Mouse (Mus musculus): ENCODE measurements around the gene Noxo1. TPM values are rescaled to one million over a fixed set of nuclear protein-coding genes. Genes with fewer than 3 reads are reported as not detected.
"Not testable (repeated sequence)": the region's sequence is repeated elsewhere in the genome, so short reads cannot be mapped to it uniquely, and the experiment has no call there.

Noxo1 gene
- polyA plus RNA-seq, 1 experiment from 2014 or later = 1.3 TPM

DNA sequence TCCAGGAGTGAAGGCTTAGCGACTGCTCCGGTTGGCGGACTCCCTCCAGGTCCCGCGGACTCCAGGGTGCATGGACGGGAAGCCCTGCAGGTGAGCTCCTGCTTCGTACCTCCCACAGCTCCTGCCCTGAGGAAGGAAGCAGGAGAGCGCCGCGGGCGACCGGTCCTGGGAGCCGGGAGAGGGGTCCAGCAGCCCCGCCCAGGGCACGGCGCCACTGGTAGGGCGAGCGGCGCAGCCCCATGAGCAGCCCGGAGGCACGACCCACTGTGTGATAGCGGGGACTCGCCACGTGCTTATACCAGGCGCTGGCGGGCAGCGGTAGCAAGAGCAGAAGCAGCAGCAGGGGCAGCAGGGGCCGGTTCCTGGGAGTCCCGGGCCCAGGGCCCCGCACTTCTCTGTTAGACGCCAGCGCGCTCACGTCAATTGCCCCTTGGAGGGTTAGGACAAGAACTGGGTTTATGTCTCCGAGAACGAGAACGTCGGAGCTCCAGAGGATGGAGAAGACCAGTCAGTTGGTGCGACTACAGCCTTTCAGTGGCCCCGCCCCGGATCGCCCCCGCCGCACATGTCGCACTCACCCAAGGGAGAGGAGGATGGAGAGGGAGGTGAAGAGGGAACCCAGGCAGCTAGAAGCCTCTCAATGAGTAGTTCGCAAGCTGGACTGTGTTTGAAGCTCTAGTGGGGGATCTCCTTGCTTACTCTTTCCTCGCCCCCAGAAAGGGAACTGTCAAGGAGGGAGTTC, 37.8 kb upstream of the Noxo1 start, which contains the start of gene Npw:
Gene Npw, minus strand, starts transcription at position 441 of the 742 bp plus-strand sequence.
- H3K36me3 ChIP-seq = no peaks in the 10 kb centered on the region
- peak within 1 kb of the TSS; percentile 8 for H3K9ac ChIP-seq
- no peaks in the 10 kb centered on the region for H3K9me3 ChIP-seq (replicated peaks)
- H3K4me3 ChIP-seq = peak within 1 kb of the TSS; percentile 44
- H3K27ac ChIP-seq (ENCODE audit: poor library complexity, severe bottlenecking) = no peak within 1 kb of the TSS
- peaks cover 67% of the 10 kb centered on the region for H3K27me3 ChIP-seq (replicated peaks)
- H3K4me1 ChIP-seq (replicated peaks) = peaks cover 19% of the 10 kb centered on the region
- ATAC-seq (ENCODE audit: insufficient number of reproducible peaks, low FRiP score) = peak; percentile 54; the same call in 1 of the 2 replicates
- peak within 1 kb of the TSS; percentile 77 for H3K4me2 ChIP-seq
- WGBS = 2% methylated on average over 47 of the region's 47 CpGs

DNA sequence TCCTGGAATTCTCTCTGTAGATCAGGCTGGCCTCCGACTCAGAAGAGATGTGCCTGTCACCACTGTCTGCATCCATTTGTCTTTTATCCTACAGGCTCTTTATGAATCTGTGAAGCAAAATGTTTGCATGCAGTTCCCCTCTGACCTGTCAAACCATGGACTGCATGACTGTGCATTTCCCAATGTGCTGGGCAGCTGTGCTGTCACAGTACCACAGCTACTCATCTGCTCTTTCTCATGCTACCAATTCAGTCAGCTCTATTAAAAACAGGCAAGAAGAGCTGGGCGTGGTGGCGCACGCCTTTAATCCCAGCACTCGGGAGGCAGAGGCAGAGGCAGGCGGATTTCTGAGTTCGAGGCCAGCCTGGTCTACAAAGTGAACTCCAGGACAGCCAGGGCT, 29.0 kb upstream of the Noxo1 start:
- not testable (repeated sequence) for H3K9ac ChIP-seq; ATAC-seq (ENCODE audit: insufficient number of reproducible peaks, low FRiP score); H3K4me3 ChIP-seq; H3K27ac ChIP-seq (ENCODE audit: poor library complexity, severe bottlenecking); H3K9me3 ChIP-seq (replicated peaks); H3K36me3 ChIP-seq; H3K4me2 ChIP-seq
- peaks cover 25% of the 10 kb centered on the region for H3K4me1 ChIP-seq (replicated peaks)
- WGBS = 50% methylated on average over 7 of the region's 7 CpGs
- H3K27me3 ChIP-seq (replicated peaks) = peaks cover 14% of the 10 kb centered on the region; the same call in 1 of the 2 replicates

DNA sequence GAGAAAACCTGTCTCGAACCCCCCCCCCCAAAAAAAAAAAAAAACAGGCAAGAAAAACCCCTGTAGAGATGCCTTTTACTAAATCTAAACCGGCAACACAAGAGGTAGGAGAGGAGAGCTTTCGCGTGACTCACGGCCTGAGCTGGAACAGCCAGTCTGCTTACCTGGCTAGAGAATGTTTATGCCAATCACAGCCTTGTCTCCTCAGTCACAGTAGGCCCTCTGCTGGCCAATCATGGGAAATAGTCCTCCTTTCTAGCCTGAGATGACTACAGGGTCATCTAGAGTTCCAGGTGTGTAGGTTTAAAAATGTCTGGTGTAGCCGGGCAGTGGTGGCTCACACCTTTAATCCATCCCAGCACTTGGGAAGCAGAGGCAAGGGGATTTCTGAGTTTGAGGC, 28.6 kb upstream of the Noxo1 start:
- Histone ChIP-seq H3K9ac (no peak overlapping the region), H3K4me1 (replicated peaks) (peaks cover 29% of the 10 kb centered on the region), H3K36me3 (no peaks in the 10 kb centered on the region), H3K27ac (ENCODE audit: poor library complexity, severe bottlenecking) (no peak overlapping the region), H3K9me3 (replicated peaks) (no peaks in the 10 kb centered on the region), H3K4me3 (no peak overlapping the region), H3K27me3 (replicated peaks) (peaks cover 10% of the 10 kb centered on the region; the same call in 1 of the 2 replicates), H3K4me2 (no peak overlapping the region)
- WGBS = 21% methylated on average over 6 of the region's 6 CpGs
- ATAC-seq (ENCODE audit: insufficient number of reproducible peaks, low FRiP score) = no peak

DNA sequence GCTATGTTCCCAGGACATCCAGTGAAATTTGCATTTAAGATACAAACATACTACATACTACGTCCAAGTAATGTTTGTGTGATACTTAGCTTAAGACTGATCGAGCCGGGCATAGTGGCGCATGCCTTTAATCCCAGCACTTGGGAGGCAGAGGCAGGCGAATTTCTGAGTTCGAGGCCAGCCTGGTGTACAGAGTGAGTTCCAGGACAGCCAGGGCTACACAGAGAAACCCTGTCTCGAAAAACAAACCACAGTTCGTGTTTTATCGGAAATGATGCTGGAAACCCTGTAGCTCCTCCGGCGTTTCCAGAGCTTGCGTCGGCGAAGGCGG, 26.9 kb upstream of the Noxo1 start:
- Histone ChIP-seq H3K27ac (ENCODE audit: poor library complexity, severe bottlenecking) (peak overlapping the region; percentile 84), H3K4me3 (peak overlapping the region; percentile 97), H3K4me2 (peak overlapping the region; percentile 90), H3K4me1 (replicated peaks) (peaks cover 43% of the 10 kb centered on the region), H3K9ac (peak overlapping the region; percentile 98)
- not testable (repeated sequence) for H3K27me3 ChIP-seq (replicated peaks); H3K9me3 ChIP-seq (replicated peaks); H3K36me3 ChIP-seq; ATAC-seq (ENCODE audit: insufficient number of reproducible peaks, low FRiP score)
- 11% methylated on average over 15 of the region's 15 CpGs for WGBS

DNA sequence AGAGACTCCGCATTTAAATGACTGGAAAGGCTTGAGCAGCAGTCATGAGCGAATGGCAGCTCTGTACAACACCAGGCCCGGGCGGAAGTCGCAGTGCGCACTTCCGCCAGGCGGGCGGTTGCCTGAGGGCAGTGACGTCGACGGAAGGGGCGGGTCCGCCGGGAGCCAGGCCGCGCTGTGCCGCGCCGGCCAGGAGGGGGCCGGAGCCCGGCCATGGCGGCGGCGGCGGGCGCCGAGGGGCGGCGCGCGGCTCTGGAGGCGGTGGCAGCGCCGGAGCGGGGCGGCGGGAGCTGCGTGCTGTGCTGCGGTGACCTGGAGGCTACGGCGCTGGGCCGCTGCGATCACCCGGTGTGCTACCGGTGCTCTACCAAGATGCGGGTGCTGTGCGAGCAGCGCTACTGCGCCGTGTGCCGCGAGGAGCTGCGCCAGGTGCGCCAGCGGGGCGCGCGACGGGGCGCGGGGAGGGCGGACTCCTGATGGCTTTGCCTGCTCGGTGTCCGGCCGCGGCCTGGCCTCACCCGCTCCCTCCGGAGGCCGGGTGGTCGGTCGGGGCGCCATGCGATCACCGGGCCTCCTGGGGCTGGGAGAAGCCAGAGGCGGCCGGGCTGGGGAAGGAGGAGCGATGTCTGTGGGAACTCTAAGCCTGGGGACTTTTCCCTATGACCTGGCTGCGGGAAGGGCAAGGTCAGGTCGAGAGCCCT, 26.3 kb upstream of the Noxo1 start, which contains the start of gene Zfp598:
Gene Zfp598, plus strand, starts transcription at position 143 of the 701 bp plus-strand sequence.
- peak within 1 kb of the TSS; percentile 98 for H3K9ac ChIP-seq
- under 1% methylated on average over 75 of the region's 80 CpGs for WGBS
- peak within 1 kb of the TSS; percentile 90 for H3K4me2 ChIP-seq
- peak; percentile 98 for ATAC-seq (ENCODE audit: insufficient number of reproducible peaks, low FRiP score)
- no peaks in the 10 kb centered on the region for H3K36me3 ChIP-seq
- no peaks in the 10 kb centered on the region for H3K9me3 ChIP-seq (replicated peaks)
- peak within 1 kb of the TSS; percentile 84 for H3K27ac ChIP-seq (ENCODE audit: poor library complexity, severe bottlenecking)
- H3K4me1 ChIP-seq (replicated peaks) = peaks cover 47% of the 10 kb centered on the region
- no peaks in the 10 kb centered on the region; the same call in 1 of the 2 replicates for H3K27me3 ChIP-seq (replicated peaks)
- peak within 1 kb of the TSS; percentile 97 for H3K4me3 ChIP-seq

DNA sequence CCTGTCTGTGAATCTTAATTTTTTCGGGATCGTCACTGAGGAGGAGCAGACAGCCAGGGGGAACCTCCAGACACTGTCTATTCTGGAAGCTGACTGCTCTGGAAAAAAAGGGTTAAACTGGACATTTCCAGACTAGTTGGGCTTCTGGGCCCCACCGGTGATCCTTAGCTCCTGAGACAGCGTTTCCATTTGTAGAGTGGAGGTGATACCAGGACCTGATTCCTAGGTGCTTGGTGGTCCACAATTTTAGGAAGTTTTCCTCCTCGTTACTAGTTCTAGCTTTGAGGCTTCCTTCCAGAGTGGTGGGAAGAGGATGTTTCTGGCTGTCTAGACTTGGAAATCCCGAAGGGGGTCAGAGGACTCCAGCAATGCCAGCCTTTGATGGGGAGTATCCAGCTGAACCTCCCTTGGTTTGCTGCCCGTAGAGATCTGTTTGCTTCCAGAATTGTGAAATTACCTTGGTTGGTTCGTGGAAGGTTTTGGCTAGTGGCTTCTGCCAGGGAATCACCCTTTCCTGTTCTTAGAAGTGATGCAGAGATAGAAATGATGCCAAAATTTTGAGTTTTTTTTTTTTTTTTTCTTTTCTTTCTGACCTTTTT, 25.7 kb upstream of the Noxo1 start:
- 12% methylated on average over 8 of the region's 8 CpGs for WGBS
- no peaks in the 10 kb centered on the region; the same call in 1 of the 2 replicates for H3K27me3 ChIP-seq (replicated peaks)

DNA sequence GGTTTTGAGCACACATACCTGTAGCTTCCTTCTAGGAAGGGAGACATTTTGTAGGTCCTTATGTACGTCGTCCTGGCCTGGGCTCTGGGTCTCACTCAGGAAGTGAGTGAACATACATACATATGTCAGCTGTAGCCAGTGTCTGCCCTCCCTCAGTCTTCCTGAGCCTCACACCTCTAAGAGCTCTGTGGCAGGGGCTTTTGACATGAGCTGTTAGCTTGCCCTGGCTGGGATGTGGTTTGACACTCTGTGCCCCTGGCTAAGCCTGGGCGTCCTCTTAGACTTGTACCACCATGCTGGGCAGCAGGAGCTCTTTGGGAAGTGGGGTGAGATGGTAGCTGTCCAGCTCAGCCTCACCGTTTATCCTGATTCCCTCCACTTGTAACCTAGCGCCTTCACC, 24.7 kb upstream of the Noxo1 start:
- peak overlapping the region; percentile 97; the same call in 1 of the 2 replicates for H3K4me3 ChIP-seq
- no peak for ATAC-seq (ENCODE audit: insufficient number of reproducible peaks, low FRiP score)
- H3K4me1 ChIP-seq (replicated peaks) = peaks cover 55% of the 10 kb centered on the region
- no peaks in the 10 kb centered on the region for H3K9me3 ChIP-seq (replicated peaks)
- peak overlapping the region; percentile 90 for H3K4me2 ChIP-seq
- no peaks in the 10 kb centered on the region for H3K27me3 ChIP-seq (replicated peaks)
- H3K27ac ChIP-seq (ENCODE audit: poor library complexity, severe bottlenecking) = no peak overlapping the region; the same call in 1 of the 2 replicates
- peaks cover under 1% of the 10 kb centered on the region for H3K36me3 ChIP-seq
- 65% methylated on average over 5 of the region's 5 CpGs for WGBS
- peak overlapping the region; percentile 98; the same call in 1 of the 2 replicates for H3K9ac ChIP-seq

More for the DNA sequence above, 25.7 kb upstream of the Noxo1 start:
- Histone ChIP-seq H3K4me2 (peak overlapping the region; percentile 90), H3K4me3 (peak overlapping the region; percentile 97), H3K9me3 (replicated peaks) (no peaks in the 10 kb centered on the region), H3K27ac (ENCODE audit: poor library complexity, severe bottlenecking) (peak overlapping the region; percentile 84), H3K4me1 (replicated peaks) (peaks cover 47% of the 10 kb centered on the region), H3K9ac (peak overlapping the region; percentile 98), H3K36me3 (no peaks in the 10 kb centered on the region)
- ATAC-seq (ENCODE audit: insufficient number of reproducible peaks, low FRiP score) = no peak

DNA sequence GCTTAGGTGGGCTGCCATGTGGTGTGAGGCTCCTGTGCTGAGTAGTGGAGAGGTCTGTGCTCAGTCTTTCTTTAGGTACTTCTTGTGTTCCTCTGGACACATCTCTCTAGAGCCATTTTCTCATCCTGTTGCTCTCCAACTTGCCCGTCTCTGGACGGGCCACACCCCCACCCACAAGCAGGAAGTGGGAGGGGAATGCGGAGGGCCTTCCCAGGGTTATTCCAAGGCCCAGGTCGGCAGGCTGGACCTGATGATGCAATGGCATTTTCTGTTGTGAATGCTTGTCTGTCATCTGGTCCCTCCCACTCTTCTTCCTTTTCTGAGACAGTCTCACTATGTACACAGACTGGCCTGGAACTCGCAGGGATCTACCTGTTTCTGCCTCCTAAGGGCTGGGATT, 23.9 kb upstream of the Noxo1 start:
- H3K9ac ChIP-seq = no peak overlapping the region
- H3K27ac ChIP-seq (ENCODE audit: poor library complexity, severe bottlenecking) = no peak overlapping the region
- ATAC-seq (ENCODE audit: insufficient number of reproducible peaks, low FRiP score) = no peak
- no peaks in the 10 kb centered on the region for H3K27me3 ChIP-seq (replicated peaks)
- H3K4me1 ChIP-seq (replicated peaks) = peaks cover 55% of the 10 kb centered on the region
- whole genome bisulfite sequencing = 25% methylated on average over 5 of the region's 5 CpGs
- no peak overlapping the region for H3K4me3 ChIP-seq
- H3K36me3 ChIP-seq = peaks cover 9% of the 10 kb centered on the region
- peak overlapping the region; percentile 26 for H3K4me2 ChIP-seq
- no peaks in the 10 kb centered on the region for H3K9me3 ChIP-seq (replicated peaks)

DNA sequence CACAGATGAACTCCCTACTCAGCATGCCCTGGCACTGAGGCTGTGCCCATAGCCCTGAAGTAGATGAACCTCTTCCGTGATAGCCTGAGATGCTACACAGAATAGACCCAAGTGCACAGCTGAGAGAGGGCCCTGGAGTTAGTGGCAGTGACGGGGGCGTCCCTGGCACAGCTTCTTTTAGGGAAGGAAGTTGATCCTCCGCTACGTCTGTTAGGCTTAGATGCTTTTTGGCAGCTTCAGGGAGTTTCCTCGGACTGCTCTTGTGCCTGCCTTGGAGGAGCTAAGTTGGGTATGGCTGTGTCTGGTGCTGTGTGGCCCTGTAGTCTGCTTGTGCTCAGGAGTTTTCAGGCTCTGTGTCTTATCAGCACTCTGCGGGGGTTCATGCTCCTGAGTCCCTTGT, 21.8 kb upstream of the Noxo1 start:
- Histone ChIP-seq H3K9ac (0 out of 2 replicates have a peak overlapping the region, but pooled peaks have one; percentile 0), H3K36me3 (peaks cover 30% of the 10 kb centered on the region), H3K4me2 (no peak overlapping the region), H3K4me3 (no peak overlapping the region), H3K9me3 (replicated peaks) (no peaks in the 10 kb centered on the region), H3K27me3 (replicated peaks) (no peaks in the 10 kb centered on the region), H3K27ac (ENCODE audit: poor library complexity, severe bottlenecking) (no peak overlapping the region), H3K4me1 (replicated peaks) (peaks cover 49% of the 10 kb centered on the region)
- 60% methylated on average over 7 of the region's 7 CpGs for WGBS
- no peak for ATAC-seq (ENCODE audit: insufficient number of reproducible peaks, low FRiP score)

DNA sequence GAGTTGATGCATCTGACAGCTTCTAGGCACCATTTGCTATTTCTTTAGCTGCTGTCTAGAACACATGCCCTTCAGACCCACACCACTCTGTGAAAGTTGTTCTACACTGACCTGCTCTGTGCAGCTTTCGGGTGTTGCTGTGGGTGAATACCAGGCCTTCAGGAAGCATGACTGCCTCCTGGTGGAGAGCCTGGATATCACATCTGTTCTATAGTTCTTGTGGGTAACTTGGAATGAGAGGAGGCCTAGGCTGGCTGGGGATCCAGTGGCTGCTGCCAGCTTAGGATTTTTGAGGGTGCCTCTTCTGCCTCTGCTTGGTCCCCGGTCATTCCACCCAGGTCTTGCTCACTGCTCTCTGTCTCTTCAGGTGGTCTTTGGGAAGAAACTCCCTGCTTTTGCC, 19.8 kb upstream of the Noxo1 start:
- Histone ChIP-seq H3K9me3 (replicated peaks) (no peaks in the 10 kb centered on the region), H3K4me1 (replicated peaks) (peaks cover 39% of the 10 kb centered on the region), H3K27me3 (replicated peaks) (no peaks in the 10 kb centered on the region), H3K36me3 (peaks cover 49% of the 10 kb centered on the region), H3K9ac (no peak overlapping the region), H3K4me3 (no peak overlapping the region), H3K27ac (ENCODE audit: poor library complexity, severe bottlenecking) (no peak overlapping the region), H3K4me2 (no peak overlapping the region)
- WGBS = 67% methylated on average over 2 of the region's 2 CpGs
- ATAC-seq (ENCODE audit: insufficient number of reproducible peaks, low FRiP score) = no peak

DNA sequence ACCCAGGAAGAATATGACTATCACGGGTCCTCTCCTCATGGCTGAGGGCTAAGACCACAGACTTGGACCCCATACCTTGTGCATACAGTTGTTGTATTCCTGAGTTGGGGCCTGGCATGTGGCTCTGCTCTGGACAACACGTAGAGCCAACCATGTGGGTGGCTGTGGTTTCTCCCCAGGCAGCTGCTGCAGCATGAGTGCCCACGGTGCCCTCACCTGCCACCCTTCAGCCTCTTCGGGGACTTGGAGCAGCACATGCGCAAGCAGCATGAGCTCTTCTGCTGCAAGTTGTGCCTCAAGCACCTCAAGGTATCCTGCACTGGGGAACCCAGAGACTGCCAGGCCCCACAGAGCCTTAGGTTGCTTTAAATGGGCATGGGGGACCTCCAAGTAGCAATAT, 19.2 kb upstream of the Noxo1 start:
- Histone ChIP-seq H3K9me3 (replicated peaks) (no peaks in the 10 kb centered on the region), H3K4me2 (no peak overlapping the region), H3K4me1 (replicated peaks) (peaks cover 32% of the 10 kb centered on the region), H3K36me3 (peaks cover 55% of the 10 kb centered on the region), H3K27me3 (replicated peaks) (no peaks in the 10 kb centered on the region), H3K4me3 (no peak overlapping the region), H3K27ac (ENCODE audit: poor library complexity, severe bottlenecking) (no peak overlapping the region), H3K9ac (no peak overlapping the region)
- no peak for ATAC-seq (ENCODE audit: insufficient number of reproducible peaks, low FRiP score)
- 92% methylated on average over 5 of the region's 5 CpGs for WGBS

Data from heart, embryonic 12.5 days (tissue).